Mouse (Mus musculus): ENCODE measurements around the gene Nhsl1. TPM values are rescaled to one million over a fixed set of nuclear protein-coding genes. Genes with fewer than 3 reads are reported as not detected.

Nhsl1 gene
- polyA plus RNA-seq, 1 experiment, result 44.6 TPM

DNA sequence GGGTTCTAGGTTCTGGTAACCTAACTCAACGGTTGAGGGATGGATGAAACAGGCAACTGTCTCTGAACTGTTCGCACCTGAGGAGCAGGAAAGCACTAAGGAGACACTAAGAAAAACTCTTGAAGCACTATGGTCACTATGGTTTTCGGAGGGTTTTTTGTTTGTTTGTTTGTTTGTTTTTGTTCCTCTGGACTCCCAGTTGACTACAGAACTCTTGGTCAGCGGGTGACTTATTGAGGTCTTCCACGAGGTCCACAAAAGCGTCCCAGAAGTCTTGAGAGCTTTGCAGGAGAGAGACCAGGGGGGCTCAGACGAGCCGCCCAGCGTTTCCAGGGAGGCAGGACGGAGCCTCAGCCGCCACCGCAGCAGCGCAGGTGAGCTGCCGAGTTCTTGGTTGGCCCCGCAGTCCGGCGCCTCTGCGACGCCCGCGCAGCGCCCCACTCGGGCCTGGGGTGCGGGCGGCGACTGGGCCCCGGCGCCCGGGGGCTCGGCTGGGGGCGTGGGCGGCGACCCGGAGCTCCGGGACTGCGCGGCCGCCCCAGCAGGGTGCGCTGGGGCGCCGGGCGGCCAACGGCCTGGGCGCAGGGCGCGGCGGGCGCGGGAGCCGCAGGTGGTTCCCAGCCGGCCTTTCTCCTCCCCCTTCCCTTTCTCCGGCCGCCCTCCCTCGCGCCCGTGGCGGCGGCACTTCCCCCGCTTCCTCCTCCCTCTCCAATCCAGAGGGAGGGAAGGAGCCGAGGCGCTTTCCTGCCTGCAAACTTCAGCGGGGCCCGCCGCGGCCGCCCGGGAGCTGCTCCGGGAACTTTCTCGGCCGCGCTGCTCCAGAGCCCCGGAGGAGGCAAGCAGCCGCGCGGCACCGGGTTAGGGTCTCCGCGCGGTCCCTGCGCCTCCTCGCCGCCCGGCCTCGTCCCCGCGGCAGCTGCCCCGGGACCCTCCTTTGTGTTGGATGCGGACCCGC is 547 bp upstream of the Nhsl1 start:
- no peak overlapping the region for H3K27ac ChIP-seq (ENCODE audit: insufficient read depth, low read depth, low read length)
- H3K36me3 ChIP-seq (ENCODE audit: control insufficient read depth, insufficient read depth, low read length), result no peaks in the 10 kb centered on the region
- no peaks in the 10 kb centered on the region for H3K27me3 ChIP-seq (ENCODE audit: control insufficient read depth, insufficient read depth, low read length)
- peak overlapping the region; percentile 71 for H3K4me3 ChIP-seq (ENCODE audit: low read depth, low read length)
- 0 out of 2 replicates have a peak, but pooled peaks cover 2% of the 10 kb centered on the region for H3K4me1 ChIP-seq (ENCODE audit: control insufficient read depth, insufficient read depth, insufficient read length, low read length)
- TF ChIP-seq CTCF (IDR thresholded peaks at IDR 0.05; ENCODE audit: extremely low read depth, insufficient read length, insufficient replicate concordance, low read depth, low read length), result no peak
- TF ChIP-seq POLR2A (IDR thresholded peaks at IDR 0.05; ENCODE audit: low read depth, low read length), result no peak
- WGBS, result 6% methylated on average over 78 of the region's 89 CpGs

- Histone ChIP-seq H3K4me1 (ENCODE audit: control insufficient read depth, insufficient read depth, insufficient read length, low read length) (0 out of 2 replicates have a peak, but pooled peaks cover 2% of the 10 kb centered on the region), H3K4me3 (ENCODE audit: low read depth, low read length) (peak overlapping the region; percentile 71), H3K36me3 (ENCODE audit: control insufficient read depth, insufficient read depth, low read length) (no peaks in the 10 kb centered on the region), H3K27me3 (ENCODE audit: control insufficient read depth, insufficient read depth, low read length) (no peaks in the 10 kb centered on the region), H3K27ac (ENCODE audit: insufficient read depth, low read depth, low read length) (no peak overlapping the region)
- 47% methylated on average over 4 of the region's 4 CpGs for WGBS
- TF ChIP-seq POLR2A (IDR thresholded peaks at IDR 0.05; ENCODE audit: low read depth, low read length) (no peak), CTCF (IDR thresholded peaks at IDR 0.05; ENCODE audit: extremely low read depth, insufficient read length, insufficient replicate concordance, low read depth, low read length) (no peak)
These were observed 906 bp downstream of the Nhsl1 start for GRCm38 (mm10) chr10:18319691-18320090.

GRCm38 (mm10) chr10:18321861-18322260 is 3.1 kb downstream of the Nhsl1 start:
- TF ChIP-seq CTCF (IDR thresholded peaks at IDR 0.05; ENCODE audit: extremely low read depth, insufficient read length, insufficient replicate concordance, low read depth, low read length) (no peak), POLR2A (IDR thresholded peaks at IDR 0.05; ENCODE audit: low read depth, low read length) (no peak)
- Histone ChIP-seq H3K27me3 (ENCODE audit: control insufficient read depth, insufficient read depth, low read length) (no peaks in the 10 kb centered on the region), H3K4me3 (ENCODE audit: low read depth, low read length) (no peak overlapping the region), H3K27ac (ENCODE audit: insufficient read depth, low read depth, low read length) (no peak overlapping the region), H3K4me1 (ENCODE audit: control insufficient read depth, insufficient read depth, insufficient read length, low read length) (0 out of 2 replicates have a peak, but pooled peaks cover 2% of the 10 kb centered on the region), H3K36me3 (ENCODE audit: control insufficient read depth, insufficient read depth, low read length) (no peaks in the 10 kb centered on the region)
- WGBS, result 88% methylated on average over 6 of the region's 6 CpGs

DNA sequence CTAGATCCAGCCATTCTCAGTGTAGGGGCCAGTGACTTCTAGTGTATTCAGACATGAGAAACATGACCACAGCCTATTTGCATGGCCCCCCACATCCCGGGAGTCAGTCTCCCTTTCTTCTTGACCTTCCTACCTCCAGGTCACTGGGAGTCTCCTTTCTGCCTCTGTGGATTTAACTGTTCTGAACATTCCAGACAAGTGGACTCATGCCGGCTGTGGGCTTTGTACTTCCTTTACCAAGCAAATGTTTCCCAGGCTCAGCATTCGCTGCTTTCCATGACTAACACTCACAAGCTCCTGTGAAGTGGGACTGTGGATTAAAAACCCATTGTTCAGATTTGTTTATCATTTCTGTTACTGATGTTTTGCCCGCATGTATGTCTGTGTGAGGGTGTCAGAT is 4.9 kb downstream of the Nhsl1 start:
- H3K27me3 ChIP-seq (ENCODE audit: control insufficient read depth, insufficient read depth, low read length), result no peaks in the 10 kb centered on the region
- no peaks in the 10 kb centered on the region for H3K36me3 ChIP-seq (ENCODE audit: control insufficient read depth, insufficient read depth, low read length)
- 80% methylated on average over 4 of the region's 4 CpGs for WGBS
- H3K4me1 ChIP-seq (ENCODE audit: control insufficient read depth, insufficient read depth, insufficient read length, low read length), result no peaks in the 10 kb centered on the region
- H3K27ac ChIP-seq (ENCODE audit: insufficient read depth, low read depth, low read length), result no peak overlapping the region
- TF ChIP-seq CTCF (IDR thresholded peaks at IDR 0.05; ENCODE audit: extremely low read depth, insufficient read length, insufficient replicate concordance, low read depth, low read length), result no peak
- no peak for TF ChIP-seq POLR2A (IDR thresholded peaks at IDR 0.05; ENCODE audit: low read depth, low read length)
- no peak overlapping the region for H3K4me3 ChIP-seq (ENCODE audit: low read depth, low read length)

DNA sequence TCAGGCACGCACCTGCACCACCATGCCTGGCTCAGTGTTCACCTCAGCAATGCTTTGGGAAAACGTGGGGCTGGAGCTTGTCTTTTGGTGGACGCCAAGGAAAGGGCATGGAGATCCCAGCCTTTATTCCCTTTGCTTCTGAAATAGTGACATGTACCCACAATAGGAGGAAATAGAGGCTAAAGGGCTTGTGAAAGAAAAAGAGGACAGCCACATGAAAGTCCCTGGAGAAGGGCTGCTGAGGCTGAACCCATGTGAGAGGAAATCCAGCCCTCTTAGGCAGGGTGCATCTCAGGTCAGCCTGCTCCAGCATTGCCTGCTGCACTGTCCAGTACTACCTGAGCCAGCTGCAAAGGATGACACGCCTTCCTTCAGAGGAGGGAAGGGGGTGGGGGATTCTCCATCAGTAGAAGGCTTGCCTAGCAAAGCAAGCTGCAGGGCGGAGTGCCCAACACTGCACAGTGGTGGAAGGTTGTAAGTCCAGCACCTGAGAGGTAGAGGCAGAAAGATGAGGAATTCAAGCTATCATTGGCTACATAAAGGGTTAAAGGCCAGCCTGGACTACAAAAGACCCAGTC is 9.6 kb downstream of the Nhsl1 start:
- H3K36me3 ChIP-seq (ENCODE audit: control insufficient read depth, insufficient read depth, low read length), result no peaks in the 10 kb centered on the region
- 76% methylated on average over 5 of the region's 5 CpGs for WGBS
- H3K27me3 ChIP-seq (ENCODE audit: control insufficient read depth, insufficient read depth, low read length), result no peaks in the 10 kb centered on the region
- no peak overlapping the region for H3K4me3 ChIP-seq (ENCODE audit: low read depth, low read length)
- TF ChIP-seq POLR2A (IDR thresholded peaks at IDR 0.05; ENCODE audit: low read depth, low read length) (no peak), CTCF (IDR thresholded peaks at IDR 0.05; ENCODE audit: extremely low read depth, insufficient read length, insufficient replicate concordance, low read depth, low read length) (no peak)
- H3K27ac ChIP-seq (ENCODE audit: insufficient read depth, low read depth, low read length), result no peak overlapping the region
- H3K4me1 ChIP-seq (ENCODE audit: control insufficient read depth, insufficient read depth, insufficient read length, low read length), result peaks cover 2% of the 10 kb centered on the region

GRCm38 (mm10) chr10:18329096-18330038 is 10.6 kb downstream of the Nhsl1 start:
- no peak for TF ChIP-seq POLR2A (IDR thresholded peaks at IDR 0.05; ENCODE audit: low read depth, low read length)
- no peak for TF ChIP-seq CTCF (IDR thresholded peaks at IDR 0.05; ENCODE audit: extremely low read depth, insufficient read length, insufficient replicate concordance, low read depth, low read length)
- no peaks in the 10 kb centered on the region for H3K27me3 ChIP-seq (ENCODE audit: control insufficient read depth, insufficient read depth, low read length)
- no peak overlapping the region for H3K27ac ChIP-seq (ENCODE audit: insufficient read depth, low read depth, low read length)
- H3K36me3 ChIP-seq (ENCODE audit: control insufficient read depth, insufficient read depth, low read length), result no peaks in the 10 kb centered on the region
- WGBS, result 20% methylated on average over 23 of the region's 23 CpGs
- peaks cover 2% of the 10 kb centered on the region for H3K4me1 ChIP-seq (ENCODE audit: control insufficient read depth, insufficient read depth, insufficient read length, low read length)
- H3K4me3 ChIP-seq (ENCODE audit: low read depth, low read length), result peak overlapping the region; percentile 32
